Mouse (Mus musculus) kidney, postnatal 36 days (tissue): Measurements from ENCODE around the gene Tubb3.
A peak's percentile ranks its signal among the peaks of the same experiment; 100 is the strongest.
"Not testable (repeated sequence)": the region's sequence is repeated elsewhere in the genome, so short reads cannot be mapped to it uniquely, and the experiment has no call there.

Source experiments
- DNase-seq, 2 experiments: peaks; one replicate each; pipeline ENCODE4 v3.0.0; 2021 to 2022; ENCODE audit warnings: mixed read lengths in 2 of 2

Gene Tubb3

GRCm38 (mm10) chr8:123414255-123414654, 3.0 kb downstream of the Tubb3 start:
- DNase-seq = no peak

GRCm38 (mm10) chr8:123414997-123415696, 3.9 kb downstream of the Tubb3 start:
- not testable (repeated sequence) for DNase-seq

GRCm38 (mm10) chr8:123415967-123416943, 5.0 kb downstream of the Tubb3 start:
- peak in 1 of 2 experiments; percentile 33 for DNase-seq

- DNase-seq = no peak
Measured at GRCm38 (mm10) chr8:123416944-123417555, 5.8 kb downstream of the Tubb3 start.

GRCm38 (mm10) chr8:123419711-123420110, 8.5 kb downstream of the Tubb3 start:
- DNase-seq = no peak

GRCm38 (mm10) chr8:123420525-123421281, 9.5 kb downstream of the Tubb3 start:
- DNase-seq = no peak

GRCm38 (mm10) chr8:123421325-123421724, 10.1 kb downstream of the Tubb3 start:
- no peak for DNase-seq

GRCm38 (mm10) chr8:123422056-123422780, 11.0 kb downstream of the Tubb3 start:
- DNase-seq = peak; percentile 87 to 89

- DNase-seq = no peak
Measured at GRCm38 (mm10) chr8:123422781-123423159, 11.5 kb downstream of the Tubb3 start.

GRCm38 (mm10) chr8:123423441-123423840, 12.2 kb downstream of the Tubb3 start, which contains the start of gene Def8:
Def8 (plus strand) TSS chr8:123423527.
- DNase-seq = peak; percentile 64 to 71

GRCm38 (mm10) chr8:123426511-123427509, 15.6 kb downstream of the Tubb3 start:
- DNase-seq = no peak

GRCm38 (mm10) chr8:123427639-123428275, 16.5 kb downstream of the Tubb3 start:
- no peak for DNase-seq

GRCm38 (mm10) chr8:123428343-123428893, 17.2 kb downstream of the Tubb3 start:
- DNase-seq = no peak

- no peak for DNase-seq
Measured at GRCm38 (mm10) chr8:123428939-123429721, 17.9 kb downstream of the Tubb3 start.

- not testable (repeated sequence) for DNase-seq
Measured at GRCm38 (mm10) chr8:123429722-123430013, 18.4 kb downstream of the Tubb3 start.

- DNase-seq = not testable (repeated sequence)
Measured at GRCm38 (mm10) chr8:123430936-123431335, 19.7 kb downstream of the Tubb3 start.

- no peak for DNase-seq
Measured at GRCm38 (mm10) chr8:123431616-123432365, 20.6 kb downstream of the Tubb3 start.

GRCm38 (mm10) chr8:123432381-123432780, 21.2 kb downstream of the Tubb3 start:
- DNase-seq = no peak
